Mouse (Mus musculus) limb, embryonic 12.5 days (tissue): ENCODE measurements around the gene Srrm3. TPM values are rescaled to one million over a fixed set of nuclear protein-coding genes. Genes with fewer than 3 reads are reported as not detected.

ENCODE experiments used
- ATAC-seq: fragments of 200-750 bp; cut with Nextera tagmentation; 2 replicates; pipeline ENCODE4 v1.8.0; 2017; ENCODE audit warnings: low read depth, moderate TSS enrichment; ENCODE audit not compliant: insufficient number of reproducible peaks, insufficient read depth, low FRiP score, low TSS enrichment
- H3K27ac ChIP-seq: fragments of 300-500 bp; sonication (generic); 2 replicates; pipeline ENCODE4 v1.5.1; 2016; ENCODE audit warnings: mild to moderate bottlenecking, moderate library complexity
- H3K27me3 ChIP-seq: fragments of 300-500 bp; sonication (generic); 2 replicates; pipeline ENCODE4 v1.6.1; 2016; ENCODE audit warnings: mild to moderate bottlenecking, moderate library complexity
- H3K36me3 ChIP-seq: fragments of 300-500 bp; sonication (generic); 2 replicates; pipeline ENCODE4 v1.6.1; 2016; ENCODE audit warnings: mild to moderate bottlenecking, moderate library complexity
- H3K4me1 ChIP-seq: fragments of 300-500 bp; sonication (generic); replicated peaks from 2 replicates; pipeline ENCODE4 v1.6.1; 2016
- H3K4me2 ChIP-seq: fragments of 300-500 bp; sonication (generic); 2 replicates; pipeline ENCODE4 v1.6.1; 2016; ENCODE audit warnings: mild to moderate bottlenecking, moderate library complexity
- H3K4me3 ChIP-seq: fragments of 300-500 bp; sonication (generic); replicated peaks from 2 replicates; pipeline ENCODE4 v1.5.1; 2016; ENCODE audit warnings: mild to moderate bottlenecking
- H3K9ac ChIP-seq: fragments of 300-500 bp; sonication (generic); replicated peaks from 2 replicates; pipeline ENCODE4 v1.6.1; 2016; ENCODE audit warnings: mild to moderate bottlenecking, moderate library complexity
- H3K9me3 ChIP-seq: fragments of 300-500 bp; sonication (generic); 2 replicates; pipeline ENCODE4 v1.6.1; 2016; ENCODE audit warnings: mild to moderate bottlenecking, moderate library complexity
- WGBS: fragments of 180-500 bp; shearing (Covaris S2); methylation state at CpG from one replicate; pipeline ENCODE4 v1.1.7; 2016; 5-methylcytosine and 5-hydroxymethylcytosine counted together
- polyA plus RNA-seq: library from polyadenylated mRNA; unstranded; fragments of >200 nt; fragmentation: Nextera tagmentation; extraction: Ambion mirVana; gene quantifications from 2 replicates; pipeline ENCODE4 v1.2.1, GENCODE M21; 2016

The Srrm3 gene
- polyA plus RNA-seq, 1 experiment from 2014 or later = 0.43 TPM

GRCm38 (mm10) chr5:135822316-135822944 lies 15.7 kb downstream of the Srrm3 start:
- WGBS = 16% methylated on average over 7 of the region's 7 CpGs
- ATAC-seq = no peak

GRCm38 (mm10) chr5:135824517-135824916 lies 17.8 kb downstream of the Srrm3 start:
- Histone ChIP-seq H3K9me3 (no peaks in the 10 kb centered on the region), H3K4me1 (peaks cover 7% of the 10 kb centered on the region), H3K27me3 (peaks cover 17% of the 10 kb centered on the region), H3K36me3 (no peaks in the 10 kb centered on the region), H3K9ac (no peak overlapping the region), H3K4me2 (no peak overlapping the region), H3K27ac (no peak overlapping the region), H3K4me3 (no peak overlapping the region)
- WGBS = 39% methylated on average over 3 of the region's 3 CpGs
- no peak for ATAC-seq

More at GRCm38 (mm10) chr5:135822316-135822944, 15.7 kb downstream of the Srrm3 start:
- Histone ChIP-seq H3K4me3 (no peak overlapping the region), H3K4me1 (peaks cover 7% of the 10 kb centered on the region), H3K9ac (no peak overlapping the region), H3K27ac (no peak overlapping the region), H3K27me3 (peaks cover 32% of the 10 kb centered on the region), H3K4me2 (no peak overlapping the region), H3K36me3 (no peaks in the 10 kb centered on the region), H3K9me3 (no peaks in the 10 kb centered on the region)

- Histone ChIP-seq H3K4me1 (peaks cover 7% of the 10 kb centered on the region), H3K27me3 (peaks cover 10% of the 10 kb centered on the region; the same call in 1 of the 2 replicates), H3K4me3 (no peak overlapping the region), H3K4me2 (no peak overlapping the region), H3K9ac (no peak overlapping the region), H3K36me3 (no peaks in the 10 kb centered on the region), H3K9me3 (no peaks in the 10 kb centered on the region), H3K27ac (no peak overlapping the region)
- no peak for ATAC-seq
- WGBS = 45% methylated on average over 6 of the region's 6 CpGs
These were observed 19.5 kb downstream of the Srrm3 start for GRCm38 (mm10) chr5:135826225-135826624.

- ATAC-seq = no peak
- Histone ChIP-seq H3K4me1 (peaks cover under 1% of the 10 kb centered on the region; the same call in 1 of the 2 replicates), H3K9me3 (no peaks in the 10 kb centered on the region), H3K9ac (no peak overlapping the region), H3K27me3 (peaks cover 14% of the 10 kb centered on the region; the same call in 1 of the 2 replicates), H3K36me3 (no peaks in the 10 kb centered on the region), H3K27ac (no peak overlapping the region), H3K4me2 (no peak overlapping the region), H3K4me3 (no peak overlapping the region)
- 86% methylated on average over 8 of the region's 8 CpGs for WGBS
These were observed 22.7 kb downstream of the Srrm3 start for GRCm38 (mm10) chr5:135829381-135829780.

- 40% methylated on average over 4 of the region's 4 CpGs for WGBS
These were observed 26.0 kb downstream of the Srrm3 start for GRCm38 (mm10) chr5:135832729-135833128.

GRCm38 (mm10) chr5:135834769-135835491 lies 28.2 kb downstream of the Srrm3 start:
- peak overlapping the region; percentile 93 for H3K4me2 ChIP-seq
- H3K9ac ChIP-seq = peak overlapping the region; percentile 40; the same call in 1 of the 2 replicates
- H3K9me3 ChIP-seq = no peaks in the 10 kb centered on the region
- H3K27me3 ChIP-seq = peaks cover 26% of the 10 kb centered on the region
- H3K4me1 ChIP-seq = peaks cover 16% of the 10 kb centered on the region
- ATAC-seq = peak; percentile 82
- WGBS = 1% methylated on average over 47 of the region's 47 CpGs
- H3K4me3 ChIP-seq = peak overlapping the region; percentile 46
- no peak overlapping the region for H3K27ac ChIP-seq
- no peaks in the 10 kb centered on the region for H3K36me3 ChIP-seq

More at GRCm38 (mm10) chr5:135832729-135833128, 26.0 kb downstream of the Srrm3 start:
- Histone ChIP-seq H3K4me1 (peaks cover 16% of the 10 kb centered on the region), H3K4me3 (no peak overlapping the region), H3K9ac (no peak overlapping the region), H3K27ac (no peak overlapping the region), H3K4me2 (no peak overlapping the region), H3K27me3 (peaks cover 26% of the 10 kb centered on the region), H3K9me3 (no peaks in the 10 kb centered on the region), H3K36me3 (no peaks in the 10 kb centered on the region)
- no peak for ATAC-seq

GRCm38 (mm10) chr5:135835492-135835858 lies 28.8 kb downstream of the Srrm3 start:
- Histone ChIP-seq H3K27me3 (peaks cover 31% of the 10 kb centered on the region), H3K36me3 (no peaks in the 10 kb centered on the region), H3K9ac (no peak overlapping the region), H3K4me3 (peak overlapping the region; percentile 46), H3K27ac (no peak overlapping the region), H3K9me3 (no peaks in the 10 kb centered on the region), H3K4me2 (peak overlapping the region; percentile 93), H3K4me1 (peaks cover 16% of the 10 kb centered on the region)
- WGBS = 3% methylated on average over 12 of the region's 12 CpGs
- ATAC-seq = peak; percentile 85

GRCm38 (mm10) chr5:135835981-135836380 lies 29.3 kb downstream of the Srrm3 start:
- H3K27ac ChIP-seq = no peak overlapping the region
- ATAC-seq = no peak
- no peaks in the 10 kb centered on the region for H3K9me3 ChIP-seq
- H3K27me3 ChIP-seq = peaks cover 33% of the 10 kb centered on the region
- H3K4me1 ChIP-seq = peaks cover 16% of the 10 kb centered on the region
- H3K9ac ChIP-seq = no peak overlapping the region
- no peak overlapping the region for H3K4me3 ChIP-seq
- 20% methylated on average over 12 of the region's 12 CpGs for WGBS
- H3K36me3 ChIP-seq = no peaks in the 10 kb centered on the region
- H3K4me2 ChIP-seq = peak overlapping the region; percentile 93; the same call in 1 of the 2 replicates

- 74% methylated on average over 6 of the region's 6 CpGs for WGBS
- Histone ChIP-seq H3K36me3 (no peaks in the 10 kb centered on the region), H3K9ac (no peak overlapping the region), H3K27ac (no peak overlapping the region), H3K4me3 (no peak overlapping the region), H3K9me3 (no peaks in the 10 kb centered on the region), H3K27me3 (peaks cover 14% of the 10 kb centered on the region), H3K4me2 (no peak overlapping the region), H3K4me1 (no peaks in the 10 kb centered on the region)
- no peak for ATAC-seq
These were observed 35.0 kb downstream of the Srrm3 start for GRCm38 (mm10) chr5:135841651-135842050.

GRCm38 (mm10) chr5:135843418-135843817 lies 36.7 kb downstream of the Srrm3 start:
- Histone ChIP-seq H3K9ac (no peak overlapping the region), H3K9me3 (peaks cover 5% of the 10 kb centered on the region), H3K4me2 (no peak overlapping the region), H3K4me1 (no peaks in the 10 kb centered on the region), H3K4me3 (no peak overlapping the region), H3K36me3 (no peaks in the 10 kb centered on the region), H3K27ac (no peak overlapping the region), H3K27me3 (peaks cover 24% of the 10 kb centered on the region)
- ATAC-seq = no peak
- WGBS = 25% methylated on average over 5 of the region's 5 CpGs

- ATAC-seq = no peak
- Histone ChIP-seq H3K4me1 (peaks cover 4% of the 10 kb centered on the region), H3K4me3 (no peak overlapping the region), H3K27me3 (peaks cover 38% of the 10 kb centered on the region), H3K36me3 (no peaks in the 10 kb centered on the region), H3K27ac (no peak overlapping the region), H3K9me3 (peaks cover 5% of the 10 kb centered on the region), H3K9ac (no peak overlapping the region), H3K4me2 (no peak overlapping the region)
- 80% methylated on average over 13 of the region's 13 CpGs for WGBS
These were observed 39.1 kb downstream of the Srrm3 start for GRCm38 (mm10) chr5:135845676-135846320.
